Mouse (Mus musculus) neural tube, embryonic 15.5 days (tissue): ENCODE measurements around the gene Crocc2. TPM values are rescaled to one million over a fixed set of nuclear protein-coding genes. Genes with fewer than 3 reads are reported as not detected.
"Not testable (repeated sequence)": the region's sequence is repeated elsewhere in the genome, so short reads cannot be mapped to it uniquely, and the experiment has no call there.

ENCODE experiments used
- ATAC-seq: fragments of 200-750 bp; cut with Nextera tagmentation; 2 replicates; pipeline ENCODE4 v1.8.0; 2017; ENCODE audit warnings: mild to moderate bottlenecking, moderate TSS enrichment, moderate library complexity; ENCODE audit not compliant: low FRiP score
- H3K27ac ChIP-seq: fragments of 300-500 bp; sonication (generic); replicated peaks from 2 replicates; pipeline ENCODE4 v1.5.1; 2015; ENCODE audit warnings: mild to moderate bottlenecking, inconsistent platforms
- H3K27me3 ChIP-seq: fragments of 300-500 bp; sonication (generic); replicated peaks from 2 replicates; pipeline ENCODE4 v1.6.1; 2015; ENCODE audit warnings: inconsistent platforms
- H3K36me3 ChIP-seq: fragments of 300-500 bp; sonication (generic); 2 replicates; pipeline ENCODE4 v1.6.1; 2015; ENCODE audit warnings: inconsistent platforms
- H3K4me1 ChIP-seq: fragments of 300-500 bp; sonication (generic); 2 replicates; pipeline ENCODE4 v1.6.1; 2015; ENCODE audit warnings: inconsistent platforms
- H3K4me2 ChIP-seq: fragments of 300-500 bp; sonication (generic); 2 replicates; pipeline ENCODE4 v1.6.1; 2015; ENCODE audit warnings: inconsistent platforms, mild to moderate bottlenecking, moderate library complexity
- H3K4me3 ChIP-seq: fragments of 300-500 bp; sonication (generic); replicated peaks from 2 replicates; pipeline ENCODE4 v1.5.1; 2015; ENCODE audit warnings: mild to moderate bottlenecking, inconsistent platforms
- H3K9ac ChIP-seq: fragments of 300-500 bp; sonication (generic); replicated peaks from 2 replicates; pipeline ENCODE4 v1.6.1; 2015; ENCODE audit warnings: mild to moderate bottlenecking, inconsistent platforms
- H3K9me3 ChIP-seq: fragments of 300-500 bp; sonication (generic); replicated peaks from 2 replicates; pipeline ENCODE4 v1.6.1; 2016; ENCODE audit warnings: inconsistent platforms
- WGBS: fragments of 180-500 bp; shearing (Covaris S2); methylation state at CpG from one replicate; pipeline ENCODE4 v1.1.7; 2015; ENCODE audit warnings: mixed read lengths; 5-methylcytosine and 5-hydroxymethylcytosine counted together
- polyA plus RNA-seq: library from polyadenylated mRNA; unstranded; fragments of >200 nt; fragmentation: Nextera tagmentation; extraction: Ambion mirVana; gene quantifications from 2 replicates; pipeline ENCODE4 v1.2.1, GENCODE M21; 2015

Gene Crocc2
- polyA plus RNA-seq, 1 experiment from 2014 or later: 0.23 TPM

- Histone ChIP-seq H3K36me3 (no peaks in the 10 kb centered on the region), H3K27ac (no peak overlapping the region), H3K9me3 (no peaks in the 10 kb centered on the region), H3K9ac (no peak overlapping the region), H3K4me2 (no peak overlapping the region), H3K4me1 (no peaks in the 10 kb centered on the region), H3K27me3 (no peaks in the 10 kb centered on the region), H3K4me3 (no peak overlapping the region)
- ATAC-seq: no peak
- WGBS: 87% methylated on average over 9 of the region's 9 CpGs
Measured at GRCm38 (mm10) chr1:93165447-93165846, 3.1 kb upstream of the Crocc2 start.

DNA sequence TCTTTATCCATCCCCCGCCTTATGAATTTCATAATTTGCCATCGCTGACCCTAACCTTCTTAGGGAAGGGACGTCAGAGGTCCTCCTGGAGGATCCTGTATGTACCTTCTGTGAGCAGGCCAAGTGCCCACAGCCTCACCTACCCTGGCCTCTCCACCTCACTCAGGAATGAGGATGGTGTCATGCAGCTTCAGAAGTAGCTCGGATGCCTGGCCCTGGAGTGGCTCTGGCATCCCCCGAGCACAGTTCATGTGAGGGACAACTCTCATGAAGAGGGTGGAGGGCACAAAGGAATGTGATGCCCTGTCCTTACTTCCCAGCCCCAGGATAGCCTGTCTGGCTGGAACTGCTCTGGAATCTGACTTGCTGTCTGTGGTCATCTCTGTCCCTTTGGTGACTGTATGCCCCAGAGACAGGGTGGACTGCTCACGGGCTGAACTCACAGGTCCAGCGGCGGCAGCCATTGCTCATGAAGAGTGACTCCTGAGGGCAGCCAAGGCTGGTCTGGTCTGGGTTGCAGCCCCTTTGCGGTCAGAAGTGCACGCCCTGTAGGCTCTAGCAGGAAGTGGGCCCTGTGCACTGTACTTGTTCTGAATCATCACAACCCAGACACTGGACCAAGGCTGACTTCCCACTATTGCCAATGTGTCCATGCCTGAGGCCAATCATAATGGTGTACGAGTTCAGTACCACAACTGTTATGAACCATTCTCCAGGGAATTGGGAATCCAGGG, 2.0 kb upstream of the Crocc2 start:
- 89% methylated on average over 11 of the region's 11 CpGs for WGBS
- no peak overlapping the region for H3K9ac ChIP-seq

GRCm38 (mm10) chr1:93173665-93174064, 5.1 kb downstream of the Crocc2 start:
- no peak overlapping the region for H3K27ac ChIP-seq
- peaks cover 14% of the 10 kb centered on the region for H3K4me1 ChIP-seq
- no peak overlapping the region for H3K4me3 ChIP-seq
- WGBS: 70% methylated on average over 4 of the region's 4 CpGs
- H3K4me2 ChIP-seq: no peak overlapping the region
- ATAC-seq: no peak
- H3K36me3 ChIP-seq: no peaks in the 10 kb centered on the region
- no peak overlapping the region for H3K9ac ChIP-seq
- no peaks in the 10 kb centered on the region; the same call in 1 of the 2 replicates for H3K27me3 ChIP-seq
- H3K9me3 ChIP-seq: no peaks in the 10 kb centered on the region

More for the DNA sequence above, 2.0 kb upstream of the Crocc2 start:
- H3K4me3 ChIP-seq: no peak overlapping the region
- no peaks in the 10 kb centered on the region for H3K4me1 ChIP-seq
- no peak overlapping the region for H3K4me2 ChIP-seq
- H3K27me3 ChIP-seq: no peaks in the 10 kb centered on the region
- no peaks in the 10 kb centered on the region for H3K36me3 ChIP-seq
- no peak for ATAC-seq
- H3K9me3 ChIP-seq: no peaks in the 10 kb centered on the region
- H3K27ac ChIP-seq: no peak overlapping the region

- no peak overlapping the region for H3K27ac ChIP-seq
- no peak overlapping the region for H3K9ac ChIP-seq
- H3K4me1 ChIP-seq: peaks cover 14% of the 10 kb centered on the region
- H3K27me3 ChIP-seq: no peaks in the 10 kb centered on the region; the same call in 1 of the 2 replicates
- no peak overlapping the region for H3K4me2 ChIP-seq
- no peak overlapping the region for H3K4me3 ChIP-seq
- 3% methylated on average over 4 of the region's 4 CpGs for WGBS
- no peaks in the 10 kb centered on the region for H3K36me3 ChIP-seq
- H3K9me3 ChIP-seq: no peaks in the 10 kb centered on the region
- peak; percentile 73; the same call in 1 of the 2 replicates for ATAC-seq
Measured at GRCm38 (mm10) chr1:93174399-93174798, 5.9 kb downstream of the Crocc2 start.

- 0 out of 2 replicates have a peak, but pooled peaks have one; percentile 15 for ATAC-seq
Measured at GRCm38 (mm10) chr1:93175849-93176248, 7.3 kb downstream of the Crocc2 start.

GRCm38 (mm10) chr1:93176525-93177332, 8.2 kb downstream of the Crocc2 start:
- peak overlapping the region; percentile 48 for H3K9ac ChIP-seq
- 2% methylated on average over 43 of the region's 44 CpGs for WGBS
- peak; percentile 66; the same call in 1 of the 2 replicates for ATAC-seq
- H3K4me1 ChIP-seq: peaks cover 14% of the 10 kb centered on the region
- peak overlapping the region; percentile 44 for H3K4me3 ChIP-seq
- H3K4me2 ChIP-seq: peak overlapping the region; percentile 96
- H3K9me3 ChIP-seq: no peaks in the 10 kb centered on the region
- H3K27me3 ChIP-seq: no peaks in the 10 kb centered on the region; the same call in 1 of the 2 replicates
- H3K27ac ChIP-seq: no peak overlapping the region
- H3K36me3 ChIP-seq: no peaks in the 10 kb centered on the region

More at GRCm38 (mm10) chr1:93175849-93176248, 7.3 kb downstream of the Crocc2 start:
- Histone ChIP-seq H3K4me1 (peaks cover 14% of the 10 kb centered on the region), H3K9me3 (no peaks in the 10 kb centered on the region), H3K27me3 (no peaks in the 10 kb centered on the region; the same call in 1 of the 2 replicates), H3K36me3 (no peaks in the 10 kb centered on the region), H3K27ac (no peak overlapping the region), H3K4me2 (peak overlapping the region; percentile 96), H3K9ac (peak overlapping the region; percentile 48; the same call in 1 of the 2 replicates), H3K4me3 (no peak overlapping the region)
- WGBS: 17% methylated on average over 6 of the region's 6 CpGs

GRCm38 (mm10) chr1:93182281-93182680, 13.8 kb downstream of the Crocc2 start:
- Histone ChIP-seq H3K27ac (no peak overlapping the region), H3K9me3 (no peaks in the 10 kb centered on the region), H3K4me3 (no peak overlapping the region), H3K4me2 (no peak overlapping the region), H3K27me3 (no peaks in the 10 kb centered on the region; the same call in 1 of the 2 replicates), H3K36me3 (no peaks in the 10 kb centered on the region), H3K9ac (no peak overlapping the region), H3K4me1 (0 out of 2 replicates have a peak, but pooled peaks cover 6% of the 10 kb centered on the region)
- ATAC-seq: no peak
- WGBS: 91% methylated on average over 7 of the region's 7 CpGs

DNA sequence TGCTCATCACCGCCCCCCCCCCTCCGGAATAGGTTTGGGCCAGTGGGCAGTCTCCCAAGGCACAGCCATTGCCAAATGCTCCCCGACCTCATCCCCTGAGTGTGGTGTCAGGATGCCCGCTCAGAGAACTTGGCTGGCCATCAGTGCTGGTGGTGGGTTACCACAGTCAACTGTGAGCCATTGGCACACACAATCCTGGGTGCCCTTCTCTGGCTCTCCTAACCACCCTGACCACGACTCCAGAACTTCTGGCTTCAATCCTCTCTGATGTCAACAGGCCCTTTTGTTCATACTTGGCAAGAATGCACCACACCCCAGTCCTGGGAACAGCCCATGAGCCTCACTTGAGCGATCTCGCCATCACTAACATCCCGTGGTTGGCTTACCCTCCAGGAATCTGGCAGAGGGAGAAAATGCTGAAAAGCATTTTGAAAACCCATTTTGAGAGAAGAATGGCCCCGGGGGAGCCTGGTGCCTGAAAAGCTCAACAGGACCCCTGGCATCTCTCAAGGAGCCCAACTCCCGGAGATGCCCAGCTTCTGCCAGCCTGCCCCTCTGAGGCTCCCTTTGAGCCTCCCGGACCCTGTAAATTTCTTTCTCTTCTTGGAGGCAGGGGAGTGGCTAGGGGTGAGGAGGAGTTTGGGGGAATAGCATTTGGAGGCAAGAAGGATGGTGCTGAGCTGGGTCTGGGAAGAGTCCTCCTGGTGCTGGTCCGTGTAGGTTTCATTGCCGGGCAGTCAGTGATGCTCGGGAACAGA, 15.7 kb downstream of the Crocc2 start:
- peak; percentile 65; the same call in 1 of the 2 replicates for ATAC-seq
- H3K27me3 ChIP-seq: no peaks in the 10 kb centered on the region
- H3K27ac ChIP-seq: no peak overlapping the region
- no peak overlapping the region for H3K4me2 ChIP-seq
- H3K9ac ChIP-seq: no peak overlapping the region
- H3K4me1 ChIP-seq: 0 out of 2 replicates have a peak, but pooled peaks cover 6% of the 10 kb centered on the region
- WGBS: 69% methylated on average over 14 of the region's 14 CpGs
- no peak overlapping the region for H3K4me3 ChIP-seq
- no peaks in the 10 kb centered on the region for H3K36me3 ChIP-seq
- H3K9me3 ChIP-seq: no peaks in the 10 kb centered on the region

DNA sequence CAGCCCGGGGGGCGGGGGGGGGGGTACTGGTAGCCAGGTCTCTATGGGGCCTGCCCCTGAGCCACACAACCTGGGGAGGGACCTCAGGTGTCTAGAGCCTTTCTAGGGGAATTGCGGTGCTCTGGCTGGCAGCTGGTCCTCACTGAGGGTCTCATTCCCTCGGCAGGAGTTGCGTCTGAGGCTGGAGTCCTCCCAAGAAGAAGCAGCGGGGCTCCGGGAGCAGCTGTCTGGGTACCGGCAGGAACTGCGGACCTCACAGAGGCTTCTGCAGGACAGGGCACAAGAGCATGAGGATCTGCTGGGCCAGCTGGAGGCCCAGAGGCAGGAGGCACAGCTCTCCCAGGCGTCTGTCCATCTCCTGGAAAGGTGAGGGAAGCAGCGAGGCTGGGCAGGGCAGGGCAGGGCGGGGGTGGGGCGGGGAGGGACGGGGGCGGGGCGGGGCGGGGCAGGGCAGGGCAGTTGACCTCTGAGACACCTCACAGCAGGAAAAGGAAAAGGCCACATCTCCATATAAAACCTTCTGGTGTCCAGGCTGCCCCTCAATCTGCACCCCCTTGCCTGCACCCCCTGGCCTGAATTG, 22.3 kb downstream of the Crocc2 start:
- H3K4me3 ChIP-seq: no peak overlapping the region
- 4% methylated on average over 12 of the region's 17 CpGs for WGBS
- H3K27ac ChIP-seq: no peak overlapping the region
- ATAC-seq: no peak
- no peak overlapping the region for H3K4me2 ChIP-seq
- no peaks in the 10 kb centered on the region for H3K36me3 ChIP-seq
- H3K9me3 ChIP-seq: no peaks in the 10 kb centered on the region
- H3K9ac ChIP-seq: no peak overlapping the region
- H3K4me1 ChIP-seq: no peaks in the 10 kb centered on the region; the same call in 1 of the 2 replicates
- peaks cover 18% of the 10 kb centered on the region for H3K27me3 ChIP-seq

DNA sequence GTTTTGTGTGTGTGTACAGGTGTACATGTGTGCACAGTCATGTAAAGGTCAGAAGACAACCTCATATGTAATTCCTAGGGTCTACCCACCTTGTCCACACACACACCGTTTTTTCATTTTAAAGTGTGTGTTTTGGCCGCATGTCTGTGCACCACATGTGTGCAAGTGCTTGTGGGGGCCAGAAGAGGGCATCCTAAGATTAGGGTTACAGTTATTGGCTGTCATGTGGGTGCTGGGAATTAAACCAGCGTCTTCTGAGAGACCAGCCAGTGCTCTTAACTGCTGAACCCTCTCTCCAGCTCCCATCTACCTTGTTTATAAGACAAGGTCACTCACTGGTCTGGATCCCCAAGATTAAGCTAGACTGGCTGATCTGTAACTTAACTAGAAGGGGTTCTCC, 26.4 kb downstream of the Crocc2 start:
- no peak overlapping the region for H3K4me2 ChIP-seq
- WGBS: 83% methylated on average over 3 of the region's 3 CpGs
- no peak overlapping the region for H3K27ac ChIP-seq
- peaks cover 13% of the 10 kb centered on the region for H3K27me3 ChIP-seq
- H3K4me3 ChIP-seq: no peak overlapping the region
- ATAC-seq: no peak
- H3K9me3 ChIP-seq: no peaks in the 10 kb centered on the region
- no peaks in the 10 kb centered on the region; the same call in 1 of the 2 replicates for H3K4me1 ChIP-seq
- no peak overlapping the region for H3K9ac ChIP-seq
- H3K36me3 ChIP-seq: no peaks in the 10 kb centered on the region

- H3K36me3 ChIP-seq: not testable (repeated sequence)
Measured at GRCm38 (mm10) chr1:93197454-93197853, 28.9 kb downstream of the Crocc2 start.

More at GRCm38 (mm10) chr1:93197454-93197853, 28.9 kb downstream of the Crocc2 start:
- not testable (repeated sequence) for H3K4me3 ChIP-seq, H3K27me3 ChIP-seq, H3K4me1 ChIP-seq, H3K9me3 ChIP-seq, H3K27ac ChIP-seq, H3K9ac ChIP-seq, H3K4me2 ChIP-seq, ATAC-seq
- WGBS: 87% methylated on average over 2 of the region's 2 CpGs
